Mouse (Mus musculus) E14TG2a.4 (cell line): ENCODE measurements around the gene Nup107.

ENCODE experiments used
- CTCF ChIP-seq: conservative IDR thresholded peaks from 2 replicates; pipeline ENCODE4 v1.5.1; 2014; ENCODE audit warnings: low read length
- NANOG ChIP-seq: IDR thresholded peaks from 2 replicates; pipeline ENCODE4 v1.6.1; 2014; ENCODE audit warnings: borderline replicate concordance, low read length, mixed read lengths

DNA sequence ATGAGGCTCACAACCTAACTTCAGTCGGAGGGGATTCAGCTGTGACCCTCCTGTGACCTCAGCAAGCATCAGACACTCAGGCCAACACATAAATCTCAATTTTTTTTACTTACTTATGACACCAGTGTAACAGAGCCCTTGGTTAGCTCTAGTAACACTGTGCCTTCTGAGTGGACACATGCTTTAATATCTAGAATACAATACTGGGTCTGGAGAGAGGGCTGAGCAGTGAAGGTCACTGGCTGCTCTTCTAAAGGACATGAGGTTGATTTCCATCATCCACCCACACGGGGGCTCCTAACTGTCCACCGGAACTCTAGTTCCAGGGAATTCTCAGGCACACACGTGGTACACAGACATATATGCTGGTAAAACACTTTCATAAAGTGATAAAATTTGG lies 13.6 kb downstream of the Nup107 start:
- TF ChIP-seq CTCF (no peak), NANOG (no peak)
